Mouse (Mus musculus) ES-E14 (cell line): ENCODE results near the gene Best1. TPM values are rescaled to one million over a fixed set of nuclear protein-coding genes. Genes with fewer than 3 reads are reported as not detected.
A peak's percentile ranks its signal among the peaks of the same experiment; 100 is the strongest.

Experiments
- DNase-seq: peaks from one replicate; pipeline ENCODE4 v3.0.0-alpha.2; 2013; ENCODE audit warnings: low read depth, low spot score
- H3K27ac ChIP-seq: 2 replicates; pipeline ENCODE4 v1.5.1; 2012; ENCODE audit warnings: low read depth, mild to moderate bottlenecking, low read length, moderate library complexity, mixed read lengths; ENCODE audit not compliant: poor library complexity, insufficient read depth, severe bottlenecking
- H3K36me3 ChIP-seq: 2 replicates; pipeline ENCODE4 v1.6.1; 2012; ENCODE audit warnings: mild to moderate bottlenecking, low read length, moderate library complexity, mixed read lengths; ENCODE audit not compliant: control insufficient read depth, poor library complexity, insufficient read depth, severe bottlenecking
- H3K4me1 ChIP-seq, 2 experiments: fragments of 150-350 bp in 1 of 2; sonication (generic) in 1 of 2; 2 replicates each; pipeline ENCODE4 v1.6.1; 2012; ENCODE audit warnings: low read length in 2 of 2, mild to moderate bottlenecking in 1 of 2, mixed read lengths in 1 of 2; ENCODE audit not compliant: control insufficient read depth in 2 of 2, insufficient read depth in 2 of 2, poor library complexity in 1 of 2
- H3K4me3 ChIP-seq, 2 experiments: fragments of 150-350 bp in 1 of 2; sonication (generic) in 1 of 2; 2 replicates each; pipeline ENCODE4 v1.5.1; 2012; ENCODE audit warnings: low read length in 2 of 2, low read depth in 1 of 2, mild to moderate bottlenecking in 1 of 2, mixed read lengths in 1 of 2; ENCODE audit not compliant: insufficient read depth in 1 of 2, poor library complexity in 1 of 2, severe bottlenecking in 1 of 2
- H3K9ac ChIP-seq: 2 replicates; pipeline ENCODE4 v1.6.1; 2012; ENCODE audit warnings: low read depth, mild to moderate bottlenecking, low read length, mixed read lengths; ENCODE audit not compliant: poor library complexity, insufficient read depth, severe bottlenecking
- H3K9me3 ChIP-seq: fragments of 150-350 bp; sonication (generic); 2 replicates; pipeline ENCODE4 v1.6.1; 2012; ENCODE audit warnings: low read depth, mild to moderate bottlenecking, low read length; ENCODE audit not compliant: control insufficient read depth, insufficient read depth
- CHD2 ChIP-seq: IDR thresholded peaks from 2 replicates; pipeline ENCODE4 v1.6.1; 2014; ENCODE audit warnings: mild to moderate bottlenecking, low read depth, low read length, inconsistent platforms
- HCFC1 ChIP-seq: IDR thresholded peaks from 2 replicates; pipeline ENCODE4 v1.6.1; 2012; ENCODE audit warnings: low read length, inconsistent platforms, borderline replicate concordance; ENCODE audit not compliant: insufficient read depth
- MAFK ChIP-seq: IDR thresholded peaks from 2 replicates; pipeline ENCODE4 v1.6.1; 2014; ENCODE audit warnings: mild to moderate bottlenecking, low read depth, low read length, inconsistent platforms; ENCODE audit not compliant: insufficient read depth
- ZC3H11A ChIP-seq: IDR thresholded peaks from 2 replicates; pipeline ENCODE4 v1.6.1; 2012; ENCODE audit warnings: low read depth, mild to moderate bottlenecking, inconsistent platforms, low read length, borderline replicate concordance
- ZNF384 ChIP-seq: IDR thresholded peaks from 2 replicates; pipeline ENCODE4 v1.6.1; 2012; ENCODE audit warnings: low read depth, low read length, inconsistent platforms
- in situ Hi-C, 2 experiments: fragments of 600-800 bp; cut with MboI; formaldehyde crosslinking; loops; one replicate each; pipeline ENCODE4 v1.15.1; 2025; ENCODE audit warnings: low sequenced_read_pairs in 2 of 2, inconsistent platforms in 1 of 2; ENCODE audit not compliant: unreplicated experiment in 2 of 2
- total RNA-seq: library from RNA; depleted of rRNA; stranded (reverse); fragments of 300-350 nt; gene quantifications from 2 replicates; pipeline ENCODE4 v1.2.3, GENCODE M21; 2012

Gene Best1
- total RNA-seq, 1 experiment, result 0.62 TPM

- Histone ChIP-seq H3K4me1 (no peaks in the 10 kb centered on the region; a peak in 1 of 4 replicates), H3K4me3 (peak overlapping the region; percentile 56 to 68; a peak in 3 of 4 replicates), H3K27ac (no peak overlapping the region), H3K36me3 (no peaks in the 10 kb centered on the region), H3K9ac (peak overlapping the region; percentile 33; the same call in 1 of the 2 replicates), H3K9me3 (no peaks in the 10 kb centered on the region)
- in situ Hi-C loops, result no loop called here
- DNase-seq, result no peak
- TF ChIP-seq MAFK (no peak), ZNF384 (no peak), CHD2 (no peak), HCFC1 (no peak), ZC3H11A (no peak)
Observed at GRCm38 (mm10) chr19:10040866-10041387, 39.5 kb upstream of the Best1 start.

- peak; percentile 29 for DNase-seq
- TF ChIP-seq MAFK (no peak), ZC3H11A (no peak), ZNF384 (no peak), HCFC1 (no peak), CHD2 (no peak)
- no peak overlapping the region for H3K27ac ChIP-seq
- no peaks in the 10 kb centered on the region for H3K9me3 ChIP-seq
- no peak overlapping the region for H3K4me3 ChIP-seq
- H3K4me1 ChIP-seq, result no peaks in the 10 kb centered on the region; a peak in 1 of 4 replicates
- H3K9ac ChIP-seq, result no peak overlapping the region
- in situ Hi-C loops, result loop anchor here in 1 of 2 experiments (5.0 kb wide), 1 partner anchor 37 kb away; the partner anchor contains the start of genes Best1 and Rab3il1
- no peaks in the 10 kb centered on the region for H3K36me3 ChIP-seq
Observed at GRCm38 (mm10) chr19:10039615-10040014, 38.2 kb upstream of the Best1 start.

GRCm38 (mm10) chr19:10038910-10039309 is 37.5 kb upstream of the Best1 start:
- Histone ChIP-seq H3K4me3 (no peak overlapping the region), H3K9ac (no peak overlapping the region)
- TF ChIP-seq ZNF384, result no peak
- TF ChIP-seq HCFC1, result no peak
- TF ChIP-seq MAFK, result no peak
- no peak for TF ChIP-seq ZC3H11A
- TF ChIP-seq CHD2, result no peak

GRCm38 (mm10) chr19:10038364-10038763 is 36.9 kb upstream of the Best1 start:
- H3K4me3 ChIP-seq, result no peak overlapping the region
- DNase-seq, result no peak
- H3K36me3 ChIP-seq, result no peaks in the 10 kb centered on the region
- TF ChIP-seq HCFC1 (no peak), MAFK (no peak), CHD2 (no peak), ZC3H11A (no peak), ZNF384 (no peak)
- H3K9ac ChIP-seq, result no peak overlapping the region
- in situ Hi-C loops, result loop anchor here in 1 of 2 experiments (5.0 kb wide), 1 partner anchor 36 kb away; the partner anchor contains the start of genes Best1 and Rab3il1
- no peak overlapping the region for H3K27ac ChIP-seq
- H3K4me1 ChIP-seq, result no peaks in the 10 kb centered on the region; a peak in 1 of 4 replicates
- no peaks in the 10 kb centered on the region for H3K9me3 ChIP-seq

More at GRCm38 (mm10) chr19:10038910-10039309, 37.5 kb upstream of the Best1 start:
- Histone ChIP-seq H3K4me1 (no peaks in the 10 kb centered on the region; a peak in 1 of 4 replicates), H3K36me3 (no peaks in the 10 kb centered on the region), H3K9me3 (no peaks in the 10 kb centered on the region), H3K27ac (no peak overlapping the region)
- in situ Hi-C loops, result loop anchor here in 1 of 2 experiments (5.0 kb wide), 1 partner anchor 37 kb away; the partner anchor contains the start of genes Best1 and Rab3il1
- DNase-seq, result no peak
